Mouse (Mus musculus): ENCODE measurements around the gene Syngr3. TPM values are rescaled to one million over a fixed set of nuclear protein-coding genes. Genes with fewer than 3 reads are reported as not detected.

The Syngr3 gene
- total and polyA plus RNA-seq, 3 experiments = 0.15 to 0.68 TPM; not detected in 1

DNA sequence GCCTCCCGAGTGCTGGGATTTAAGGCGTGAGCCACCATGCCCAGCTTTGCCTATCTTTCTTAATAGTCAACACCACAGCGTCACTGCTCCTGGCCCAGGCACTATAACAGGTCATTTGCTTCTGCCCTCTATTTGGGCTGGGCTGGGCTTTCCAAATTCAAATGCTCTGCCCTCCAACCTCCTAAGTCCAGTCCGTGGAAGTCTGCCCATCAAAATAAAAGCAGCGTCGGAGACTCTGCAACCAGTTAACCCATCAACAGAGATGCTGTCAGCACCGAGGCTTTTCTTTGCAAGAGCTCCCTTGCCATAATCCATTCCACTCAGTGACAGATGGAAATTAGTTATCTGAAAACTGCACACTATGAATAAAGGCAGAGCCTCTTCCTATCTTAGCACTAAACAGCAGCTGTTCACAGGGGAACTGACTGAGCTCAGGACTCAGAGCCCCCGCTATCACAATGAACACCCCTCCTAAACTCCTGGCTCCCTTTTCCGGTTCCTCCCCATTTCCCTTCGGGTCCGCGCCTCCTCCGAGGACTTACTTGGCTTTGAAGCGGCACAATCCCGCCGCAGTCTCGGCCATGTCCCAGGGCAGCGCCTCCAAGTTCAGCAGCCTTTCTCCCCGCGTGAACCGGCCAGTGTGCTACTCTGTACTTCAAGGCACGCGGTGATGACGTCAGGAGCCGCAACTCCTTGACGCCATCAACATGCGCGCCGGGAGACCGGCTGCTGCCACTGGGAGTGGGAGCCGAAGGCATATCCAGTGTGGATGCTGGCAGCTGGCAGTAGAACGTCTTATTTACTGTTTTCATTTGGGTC is 17.4 kb upstream of the Syngr3 start, which contains the start of gene Tbl3 (continued):
- 0 out of 2 replicates have a peak, but pooled peaks have one; percentile 7 for TF ChIP-seq BHLHE40 (IDR thresholded peaks at IDR 0.05; ENCODE audit: borderline replicate concordance, low read depth, low read length)
- TF ChIP-seq CTCF (IDR thresholded peaks at IDR 0.05 in 2 of 3, conservative IDR thresholded peaks at IDR 0.05 in 1 of 3; ENCODE audit: control insufficient read depth in 1 of 3, insufficient read depth in 1 of 3, low read depth in 2 of 3, low read length in 3 of 3, poor library complexity in 1 of 3, severe bottlenecking in 1 of 3) = no peak
- no peak; the same call in 1 of the 2 replicates for TF ChIP-seq KAT2A (conservative IDR thresholded peaks at IDR 0.05; ENCODE audit: low read depth, low read length)
- TF ChIP-seq MAFK (IDR thresholded peaks at IDR 0.05; ENCODE audit: borderline replicate concordance, low read depth, low read length) = no peak
- peak; percentile 26; the same call in 1 of the 2 replicates for TF ChIP-seq MYB (IDR thresholded peaks at IDR 0.05; ENCODE audit: low read depth, low read length)
- no peak for TF ChIP-seq E2F4 (IDR thresholded peaks at IDR 0.05; ENCODE audit: borderline replicate concordance, low read depth, low read length)
- no peak for TF ChIP-seq ZKSCAN1 (IDR thresholded peaks at IDR 0.05; ENCODE audit: low read depth, low read length)
- peak; percentile 92 for TF ChIP-seq HCFC1 (IDR thresholded peaks at IDR 0.05; ENCODE audit: low read depth, low read length)
- peak; percentile 70; the same call in 1 of the 2 replicates for TF ChIP-seq MAZ (IDR thresholded peaks at IDR 0.05; ENCODE audit: low read depth, low read length)
- no peak for TF ChIP-seq RAD21 (IDR thresholded peaks at IDR 0.05; ENCODE audit: low read depth, low read length)
- TF ChIP-seq MXI1 (IDR thresholded peaks at IDR 0.05; ENCODE audit: low read depth, low read length) = peak; percentile 98
- TF ChIP-seq GATA1 (IDR thresholded peaks at IDR 0.05; ENCODE audit: low read depth, low read length) = peak; percentile 79
- no peak for TF ChIP-seq SMC3 (IDR thresholded peaks at IDR 0.05; ENCODE audit: low read depth, low read length)

DNA sequence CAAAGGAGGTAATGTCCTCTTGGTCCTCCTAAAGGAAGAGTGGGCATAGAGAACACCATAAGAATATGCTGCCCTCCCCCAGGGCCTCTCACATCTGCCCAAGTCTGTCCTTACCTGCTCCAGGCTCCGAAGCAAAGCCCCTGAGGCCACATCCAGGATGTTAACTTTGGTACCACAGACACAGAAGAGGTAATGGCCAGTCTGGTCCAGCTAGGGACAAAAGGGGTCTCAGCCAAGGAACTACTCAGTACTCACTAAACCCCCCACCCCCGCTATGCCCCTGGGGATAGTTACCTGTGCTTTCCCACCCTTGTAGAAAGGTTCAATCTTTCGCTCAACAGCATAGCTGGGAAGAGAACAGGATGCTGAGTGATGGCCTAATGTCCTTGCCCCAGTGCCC is 16.1 kb upstream of the Syngr3 start:
- H3K27me3 ChIP-seq (ENCODE audit: control insufficient read depth in 1 of 2, insufficient read depth in 2 of 2, low read length in 2 of 2) = no peaks in the 10 kb centered on the region
- no peaks in the 10 kb centered on the region for H3K9me3 ChIP-seq (replicated peaks; ENCODE audit: insufficient read depth, low read length)
- H3K4me1 ChIP-seq (ENCODE audit: control insufficient read depth in 1 of 2, insufficient read depth in 2 of 2, low read length in 2 of 2) = peaks cover 0 to 2% of the 10 kb centered on the region in 2 experiments; a peak in 1 of 4 replicates
- H3K9ac ChIP-seq (ENCODE audit: control insufficient read depth, low read depth, low read length, poor library complexity, severe bottlenecking) = no peak overlapping the region
- DNase-seq (ENCODE audit: low read depth, low spot score) = no peak
- no peak overlapping the region for H3K27ac ChIP-seq (ENCODE audit: control insufficient read depth, low read depth, low read length)
- no peak for TF ChIP-seq SIN3A (IDR thresholded peaks at IDR 0.05; ENCODE audit: low read length)
- no peak for TF ChIP-seq RCOR1 (IDR thresholded peaks at IDR 0.05; ENCODE audit: low read depth, low read length)
- TF ChIP-seq SMC3 (IDR thresholded peaks at IDR 0.05; ENCODE audit: low read depth, low read length) = no peak
- no peak for TF ChIP-seq TAL1 (IDR thresholded peaks at IDR 0.05; ENCODE audit: low read length)
- no peak for TF ChIP-seq BHLHE40 (IDR thresholded peaks at IDR 0.05; ENCODE audit: borderline replicate concordance, low read depth, low read length)
- TF ChIP-seq MEF2A (IDR thresholded peaks at IDR 0.05; ENCODE audit: extremely low read depth, insufficient replicate concordance, low read depth, low read length, poor library complexity, severe bottlenecking) = no peak
- H3K36me3 ChIP-seq (ENCODE audit: control insufficient read depth in 1 of 2, insufficient read depth in 2 of 2, low read length in 2 of 2) = peaks cover 0 to 5% of the 10 kb centered on the region in 2 experiments; a peak in 2 of 4 replicates
- H3K79me2 ChIP-seq (ENCODE audit: control insufficient read depth, insufficient read depth, low read length, poor library complexity) = peaks cover 7% of the 10 kb centered on the region
- H3K4me3 ChIP-seq (ENCODE audit: control insufficient read depth in 1 of 2, insufficient read depth in 1 of 2, low read depth in 2 of 2, low read length in 2 of 2) = no peak overlapping the region
